Mouse (Mus musculus): ENCODE measurements around the gene Bmp6.

DNA sequence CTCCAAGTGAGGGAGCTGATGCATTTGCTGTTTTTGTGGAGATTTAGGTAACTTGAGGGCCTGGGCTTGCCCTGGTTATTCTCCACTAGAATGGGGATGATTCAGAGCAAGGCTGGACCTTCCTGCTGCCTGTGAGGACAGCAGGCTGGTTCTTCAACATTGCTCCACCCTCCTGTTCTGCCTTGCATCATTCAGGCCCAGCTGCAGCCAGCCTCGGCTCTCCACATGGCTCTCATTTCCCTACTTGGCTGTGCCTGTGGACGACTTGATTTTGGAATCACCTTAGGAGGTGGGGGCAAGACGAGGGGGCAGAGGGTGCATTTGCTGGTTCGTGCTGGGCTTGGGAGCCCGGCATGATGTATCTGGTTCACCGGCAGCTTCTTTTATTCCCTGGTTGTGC, 53.8 kb downstream of the Bmp6 start:
- TF ChIP-seq CTCF (IDR thresholded peaks at IDR 0.05; ENCODE audit: control insufficient read depth, insufficient read depth, low read length) (no peak), POLR2A (IDR thresholded peaks at IDR 0.05; ENCODE audit: borderline replicate concordance, control insufficient read depth, low read depth, low read length) (no peak)
